Mouse (Mus musculus) intestine, embryonic 16.5 days (tissue): ENCODE results near the gene Filip1. TPM values are rescaled to one million over a fixed set of nuclear protein-coding genes. Genes with fewer than 3 reads are reported as not detected.

ENCODE experiments used
- ATAC-seq: fragments of 200-750 bp; cut with Nextera tagmentation; 2 replicates; pipeline ENCODE4 v1.8.0; 2017; ENCODE audit warnings: moderate TSS enrichment, moderate library complexity
- H3K27ac ChIP-seq: fragments of 300-500 bp; sonication (generic); 2 replicates; pipeline ENCODE4 v1.5.1; 2014; ENCODE audit warnings: mild to moderate bottlenecking, low read length
- H3K27me3 ChIP-seq: fragments of 300-500 bp; sonication (generic); replicated peaks from 2 replicates; pipeline ENCODE4 v1.6.1; 2014; ENCODE audit warnings: low read length, control low read depth, mixed read lengths; ENCODE audit not compliant: control insufficient read depth, insufficient read depth
- H3K36me3 ChIP-seq: fragments of 300-500 bp; sonication (generic); 2 replicates; pipeline ENCODE4 v1.6.1; 2014; ENCODE audit warnings: low read length, control low read depth; ENCODE audit not compliant: control insufficient read depth, insufficient read depth
- H3K4me1 ChIP-seq: fragments of 300-500 bp; sonication (generic); 2 replicates; pipeline ENCODE4 v1.6.1; 2014; ENCODE audit warnings: low read length, control low read depth, mixed read lengths; ENCODE audit not compliant: control insufficient read depth, insufficient read depth
- H3K4me2 ChIP-seq: fragments of 300-500 bp; sonication (generic); 2 replicates; pipeline ENCODE4 v1.6.1; 2014; ENCODE audit warnings: low read depth, low read length, control low read depth
- H3K4me3 ChIP-seq: fragments of 300-500 bp; sonication (generic); 2 replicates; pipeline ENCODE4 v1.5.1; 2014; ENCODE audit warnings: mild to moderate bottlenecking, low read length
- H3K9ac ChIP-seq: fragments of 300-500 bp; sonication (generic); 2 replicates; pipeline ENCODE4 v1.6.1; 2014; ENCODE audit warnings: low read depth, low read length
- H3K9me3 ChIP-seq: fragments of 300-500 bp; sonication (generic); 2 replicates; pipeline ENCODE4 v1.6.1; 2016; ENCODE audit warnings: low read length, control low read depth; ENCODE audit not compliant: control insufficient read depth
- WGBS: fragments of 180-500 bp; shearing (Covaris S2); extraction: QIAGEN DNeasy Blood & Tissue Kit; methylation state at CpG from one replicate; pipeline ENCODE4 v1.1.7; 2014; 5-methylcytosine and 5-hydroxymethylcytosine counted together
- polyA plus RNA-seq: library from polyadenylated mRNA; unstranded; fragments of >200 nt; fragmentation: Nextera tagmentation; extraction: Ambion mirVana; gene quantifications from 2 replicates; pipeline ENCODE4 v1.2.1, GENCODE M21; 2015

Filip1 gene
- polyA plus RNA-seq, 1 experiment from 2014 or later: 5.5 TPM

- Histone ChIP-seq H3K9me3 (no peaks in the 10 kb centered on the region), H3K4me1 (no peaks in the 10 kb centered on the region), H3K27me3 (no peaks in the 10 kb centered on the region), H3K27ac (no peak overlapping the region), H3K4me2 (no peak overlapping the region), H3K9ac (no peak overlapping the region), H3K36me3 (no peaks in the 10 kb centered on the region), H3K4me3 (no peak overlapping the region)
- WGBS: 94% methylated on average over 3 of the region's 3 CpGs
- no peak for ATAC-seq
These were observed 102.5 kb downstream of the Filip1 start for GRCm38 (mm10) chr9:79910166-79910565.

- H3K9ac ChIP-seq: no peak overlapping the region
- ATAC-seq: no peak
- no peaks in the 10 kb centered on the region for H3K27me3 ChIP-seq
- H3K9me3 ChIP-seq: no peaks in the 10 kb centered on the region
- no peak overlapping the region for H3K27ac ChIP-seq
- no peak overlapping the region for H3K4me3 ChIP-seq
- no peak overlapping the region for H3K4me2 ChIP-seq
- no peaks in the 10 kb centered on the region for H3K36me3 ChIP-seq
- WGBS: 50% methylated on average over 3 of the region's 3 CpGs
- H3K4me1 ChIP-seq: no peaks in the 10 kb centered on the region
These were observed 113.8 kb downstream of the Filip1 start for GRCm38 (mm10) chr9:79898815-79899214.

- no peak overlapping the region for H3K4me2 ChIP-seq
- no peak overlapping the region for H3K9ac ChIP-seq
- H3K9me3 ChIP-seq: no peaks in the 10 kb centered on the region
- H3K4me3 ChIP-seq: no peak overlapping the region
- no peaks in the 10 kb centered on the region for H3K4me1 ChIP-seq
- no peak for ATAC-seq
- no peaks in the 10 kb centered on the region for H3K36me3 ChIP-seq
- no peaks in the 10 kb centered on the region for H3K27me3 ChIP-seq
- whole genome bisulfite sequencing: 65% methylated on average over 5 of the region's 5 CpGs
- H3K27ac ChIP-seq: no peak overlapping the region
These were observed 118.0 kb downstream of the Filip1 start for GRCm38 (mm10) chr9:79894665-79895064.

- ATAC-seq: no peak
- Histone ChIP-seq H3K4me3 (no peak overlapping the region), H3K9ac (no peak overlapping the region), H3K27me3 (no peaks in the 10 kb centered on the region), H3K4me1 (no peaks in the 10 kb centered on the region), H3K4me2 (no peak overlapping the region), H3K9me3 (no peaks in the 10 kb centered on the region), H3K27ac (no peak overlapping the region), H3K36me3 (no peaks in the 10 kb centered on the region)
- 63% methylated on average over 4 of the region's 4 CpGs for WGBS
These were observed 118.6 kb downstream of the Filip1 start for GRCm38 (mm10) chr9:79893841-79894612.

DNA sequence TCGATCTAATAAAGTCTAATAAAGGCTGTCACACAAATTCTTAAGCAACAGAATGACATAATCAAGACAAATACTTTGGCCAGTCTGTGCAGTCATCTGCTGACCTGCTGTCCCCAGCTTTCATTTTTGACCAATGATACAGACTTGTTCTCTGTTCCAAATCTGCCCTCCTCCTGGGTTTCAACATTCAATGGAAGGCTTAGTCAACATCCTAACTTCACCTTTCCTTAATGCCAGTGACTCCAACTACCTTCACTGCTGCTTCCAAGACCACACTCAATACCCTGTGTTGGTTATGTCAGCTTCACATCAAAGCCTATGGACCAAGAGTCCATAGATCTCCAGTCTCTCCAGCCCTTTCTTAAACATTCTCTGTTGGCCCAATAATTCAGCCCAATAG, 120.5 kb downstream of the Filip1 start:
- WGBS: 83% methylated on average over 1 of the region's 1 CpGs
- Histone ChIP-seq H3K4me1 (no peaks in the 10 kb centered on the region), H3K9ac (no peak overlapping the region), H3K4me2 (no peak overlapping the region), H3K36me3 (no peaks in the 10 kb centered on the region), H3K4me3 (no peak overlapping the region), H3K27me3 (no peaks in the 10 kb centered on the region), H3K9me3 (no peaks in the 10 kb centered on the region), H3K27ac (no peak overlapping the region)
- no peak for ATAC-seq

GRCm38 (mm10) chr9:79890488-79890887, 122.2 kb downstream of the Filip1 start:
- no peak overlapping the region for H3K9ac ChIP-seq
- 56% methylated on average over 4 of the region's 4 CpGs for WGBS
- H3K4me3 ChIP-seq: no peak overlapping the region
- H3K27ac ChIP-seq: no peak overlapping the region
- H3K36me3 ChIP-seq: no peaks in the 10 kb centered on the region
- H3K27me3 ChIP-seq: no peaks in the 10 kb centered on the region
- H3K4me1 ChIP-seq: no peaks in the 10 kb centered on the region
- H3K9me3 ChIP-seq: no peaks in the 10 kb centered on the region
- no peak for ATAC-seq
- H3K4me2 ChIP-seq: no peak overlapping the region

GRCm38 (mm10) chr9:79889132-79889531, 123.5 kb downstream of the Filip1 start:
- no peak for ATAC-seq
- Histone ChIP-seq H3K9ac (no peak overlapping the region), H3K9me3 (no peaks in the 10 kb centered on the region), H3K4me1 (no peaks in the 10 kb centered on the region), H3K4me2 (no peak overlapping the region), H3K4me3 (no peak overlapping the region), H3K36me3 (no peaks in the 10 kb centered on the region), H3K27ac (no peak overlapping the region), H3K27me3 (no peaks in the 10 kb centered on the region)
- 87% methylated on average over 6 of the region's 6 CpGs for WGBS

- no peaks in the 10 kb centered on the region for H3K36me3 ChIP-seq
- H3K27ac ChIP-seq: 0 out of 2 replicates have a peak overlapping the region, but pooled peaks have one; percentile 15
- ATAC-seq: peak; percentile 46; the same call in 1 of the 2 replicates
- no peak overlapping the region for H3K4me3 ChIP-seq
- WGBS: 62% methylated on average over 11 of the region's 11 CpGs
- H3K27me3 ChIP-seq: no peaks in the 10 kb centered on the region
- no peak overlapping the region for H3K9ac ChIP-seq
- H3K4me2 ChIP-seq: no peak overlapping the region
- H3K9me3 ChIP-seq: no peaks in the 10 kb centered on the region
- H3K4me1 ChIP-seq: no peaks in the 10 kb centered on the region
These were observed 127.1 kb downstream of the Filip1 start for GRCm38 (mm10) chr9:79885244-79886210.

DNA sequence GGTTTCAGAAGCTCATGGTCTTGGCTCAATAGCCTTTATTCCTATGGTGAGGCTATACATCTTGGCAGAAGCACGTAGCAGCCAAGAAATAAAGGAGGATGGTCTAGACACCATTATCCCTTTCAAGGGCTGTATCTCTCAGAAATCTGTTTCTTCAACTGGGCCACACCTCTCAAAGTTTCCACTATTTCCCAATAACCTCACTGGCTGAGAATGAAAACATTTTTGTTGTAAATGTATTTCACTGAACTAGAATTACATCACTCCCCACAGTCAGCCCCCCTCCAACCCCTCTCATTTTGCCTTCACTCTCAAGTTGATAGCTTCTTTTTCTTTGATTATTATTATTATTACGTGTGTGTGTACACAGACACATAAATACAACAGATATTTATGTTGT, 129.5 kb downstream of the Filip1 start:
- H3K4me2 ChIP-seq: no peak overlapping the region
- H3K9ac ChIP-seq: no peak overlapping the region
- no peaks in the 10 kb centered on the region for H3K36me3 ChIP-seq
- no peaks in the 10 kb centered on the region for H3K27me3 ChIP-seq
- no peak overlapping the region for H3K27ac ChIP-seq
- no peaks in the 10 kb centered on the region for H3K4me1 ChIP-seq
- H3K9me3 ChIP-seq: no peaks in the 10 kb centered on the region
- no peak overlapping the region for H3K4me3 ChIP-seq
- 69% methylated on average over 2 of the region's 2 CpGs for WGBS
- ATAC-seq: no peak
